Mouse (Mus musculus) embryo, embryonic 10 days (tissue): ENCODE results near the gene Hpse.

Experiments used
- DNase-seq: peaks from one replicate; pipeline ENCODE4 v3.0.0-alpha.2; 2015; ENCODE audit warnings: low spot score

Hpse gene

GRCm38 (mm10) chr5:100719235-100720088 is at the start of gene Hpse:
Gene Hpse, minus strand, starts transcription at chr5:100719716.
- peak; percentile 57 for DNase-seq

GRCm38 (mm10) chr5:100766026-100766425 is 46.5 kb upstream of the Hpse start:
- DNase-seq: no peak

GRCm38 (mm10) chr5:100761736-100762135 is 42.2 kb upstream of the Hpse start:
- no peak for DNase-seq

- no peak for DNase-seq
Observed at GRCm38 (mm10) chr5:100760049-100760663, 40.6 kb upstream of the Hpse start.

GRCm38 (mm10) chr5:100758121-100758520 is 38.6 kb upstream of the Hpse start:
- DNase-seq: no peak

- DNase-seq: peak; percentile 34
Observed at GRCm38 (mm10) chr5:100753407-100753806, 33.9 kb upstream of the Hpse start.

- DNase-seq: no peak
Observed at GRCm38 (mm10) chr5:100751655-100752054, 32.1 kb upstream of the Hpse start.

GRCm38 (mm10) chr5:100750617-100751255 is 31.2 kb upstream of the Hpse start:
- no peak for DNase-seq

GRCm38 (mm10) chr5:100738802-100739201 is 19.3 kb upstream of the Hpse start:
- no peak for DNase-seq

GRCm38 (mm10) chr5:100736919-100737318 is 17.4 kb upstream of the Hpse start:
- no peak for DNase-seq

GRCm38 (mm10) chr5:100734535-100734934 is 15.0 kb upstream of the Hpse start:
- no peak for DNase-seq

GRCm38 (mm10) chr5:100728757-100729156 is 9.2 kb upstream of the Hpse start:
- no peak for DNase-seq

- no peak for DNase-seq
Observed at GRCm38 (mm10) chr5:100726001-100726400, 6.5 kb upstream of the Hpse start.

GRCm38 (mm10) chr5:100716762-100717161 is 2.8 kb downstream of the Hpse start:
- DNase-seq: no peak

- DNase-seq: no peak
Observed at GRCm38 (mm10) chr5:100711219-100711618, 8.3 kb downstream of the Hpse start.

GRCm38 (mm10) chr5:100710012-100710411 is 9.5 kb downstream of the Hpse start:
- no peak for DNase-seq

GRCm38 (mm10) chr5:100709035-100709434 is 10.5 kb downstream of the Hpse start:
- no peak for DNase-seq

- DNase-seq: no peak
Observed at GRCm38 (mm10) chr5:100706675-100707074, 12.8 kb downstream of the Hpse start.

GRCm38 (mm10) chr5:100704272-100704671 is 15.2 kb downstream of the Hpse start:
- DNase-seq: no peak

GRCm38 (mm10) chr5:100702325-100702724 is 17.2 kb downstream of the Hpse start:
- DNase-seq: no peak

- no peak for DNase-seq
Observed at GRCm38 (mm10) chr5:100700861-100701620, 18.5 kb downstream of the Hpse start.

GRCm38 (mm10) chr5:100697886-100698285 is 21.6 kb downstream of the Hpse start:
- no peak for DNase-seq
